13 mouse cellular contexts compared by ENCODE assay signal in genomic region chr6:34493327-34494095, GRCm38 (mm10). TPM values are rescaled to one million over a fixed set of nuclear protein-coding genes. Genes with fewer than 3 reads are reported as not detected.
DNase-seq lines count a peak whose midpoint lies in the region; ATAC-seq and TF ChIP-seq lines count a peak whose summit lies in the region.
"Had no signal": no experiment of that assay in that cellular context is flagged by ENCODE, and none has a peak within 500 bp of the region (broad histone marks: within the 10 kb centered on the region; RNA-seq: fewer than 3 reads in every experiment).

No protein-coding gene starts in this region.

- H3K4me1 ChIP-seq in embryonic facial prominence, embryonic 12.5 days = peaks cover 32% of the 10 kb centered on the region
- peaks cover 14% of the 10 kb centered on the region for H3K4me1 ChIP-seq in neural tube, embryonic 15.5 days

- peak; percentile 57 for DNase-seq in gastrocnemius, adult 2 months
- DNase-seq in gastrocnemius, postnatal 14 days = no peak
- DNase-seq in lung, postnatal 25 days (ENCODE audit: low spot score) = peak; percentile 20
- no peak for DNase-seq in lung, postnatal 10 days
- DNase-seq in c-Kit-positive CD71-positive TER-119-positive erythroid progenitor cells, embryonic 14.5 days (ENCODE audit: low spot score) = no peak
- no peak for DNase-seq in right cerebral cortex, postnatal 14 days
- DNase-seq: adrenal gland, postnatal 36 days; cerebellum, adult 9-11 months; heart, postnatal 10 days; kidney, adult 9 months had no signal

- no peak overlapping the region for H3K9ac ChIP-seq in embryonic facial prominence, embryonic 12.5 days
- no peak overlapping the region for H3K9ac ChIP-seq in neural tube, embryonic 15.5 days (replicated peaks)
- H3K9ac ChIP-seq: midbrain, embryonic 13.5 days had no signal

- no peaks in the 10 kb centered on the region for H3K27me3 ChIP-seq in embryonic facial prominence, embryonic 12.5 days
- no peaks in the 10 kb centered on the region for H3K27me3 ChIP-seq in neural tube, embryonic 15.5 days (replicated peaks)
- H3K27me3 ChIP-seq: midbrain, embryonic 13.5 days had no signal

- no peaks in the 10 kb centered on the region for H3K9me3 ChIP-seq in embryonic facial prominence, embryonic 12.5 days
- no peaks in the 10 kb centered on the region for H3K9me3 ChIP-seq in neural tube, embryonic 15.5 days (replicated peaks)
- H3K9me3 ChIP-seq: midbrain, embryonic 13.5 days had no signal

- TF ChIP-seq CTCF in gastrocnemius, adult 2 months (IDR thresholded peaks at IDR 0.05) = no peak

- H3K27ac ChIP-seq in gastrocnemius, adult 2 months = peak overlapping the region; percentile 89
- peak overlapping the region; percentile 46 for H3K27ac ChIP-seq in embryonic facial prominence, embryonic 12.5 days
- H3K27ac ChIP-seq in neural tube, embryonic 15.5 days (replicated peaks) = 0 out of 2 replicates have a peak overlapping the region, but pooled peaks have one; percentile 19
- H3K27ac ChIP-seq: midbrain, embryonic 13.5 days had no signal

- H3K36me3 ChIP-seq in embryonic facial prominence, embryonic 12.5 days = no peaks in the 10 kb centered on the region
- H3K36me3 ChIP-seq in neural tube, embryonic 15.5 days = peaks cover 3% of the 10 kb centered on the region

- H3K4me3 ChIP-seq in gastrocnemius, adult 2 months = no peak overlapping the region
- H3K4me3 ChIP-seq in embryonic facial prominence, embryonic 12.5 days = no peak overlapping the region
- no peak overlapping the region for H3K4me3 ChIP-seq in neural tube, embryonic 15.5 days (replicated peaks)
- H3K4me3 ChIP-seq: midbrain, embryonic 13.5 days had no signal

- WGBS in embryonic facial prominence, embryonic 12.5 days = 64% methylated on average over 21 of the region's 21 CpGs
- WGBS in neural tube, embryonic 15.5 days = 72% methylated on average over 21 of the region's 21 CpGs

- no peak for ATAC-seq in embryonic facial prominence, embryonic 12.5 days (ENCODE audit: insufficient number of reproducible peaks, insufficient read depth, low FRiP score, low TSS enrichment)
- no peak for ATAC-seq in neural tube, embryonic 15.5 days (ENCODE audit: low FRiP score)
- ATAC-seq: midbrain, embryonic 13.5 days had no signal

- H3K4me2 ChIP-seq in embryonic facial prominence, embryonic 12.5 days (replicated peaks) = no peak overlapping the region
- H3K4me2 ChIP-seq in neural tube, embryonic 15.5 days = no peak overlapping the region
- H3K4me2 ChIP-seq: midbrain, embryonic 13.5 days had no signal

- intact Hi-C loops in gastrocnemius, adult 2 months (cut with DNase I) = no loop called here
- intact Hi-C loops in gastrocnemius, postnatal 14 days (cut with DNase I; ENCODE audit: low total_unique reads) = no loop called here

RNA-seq across cellular contexts. Expression of gene Bpgm, which starts 17.5 kb away (rescaled TPM):
- total RNA-seq in gastrocnemius, adult 2 months (2021) = 10 to 100 TPM; 87.2 to 92.8 TPM
- total RNA-seq in gastrocnemius, postnatal 14 days (2021) = 10 to 100 TPM; 42.7 to 53.8 TPM
- 49.2 and 55.1 TPM in 2 replicates for polyA plus RNA-seq in embryonic facial prominence, embryonic 12.5 days (2016; fragmentation: Nextera tagmentation; extraction: Ambion mirVana)
- polyA plus RNA-seq in neural tube, embryonic 15.5 days (2015; fragmentation: Nextera tagmentation; extraction: Ambion mirVana) = 70.5 and 82.6 TPM in 2 replicates

Comparison
In these comparisons a context has a peak if more than half of its experiments do, and no peak if none do; other contexts are left out.
1. DNase-seq: peak in gastrocnemius, adult 2 months (single experiment) and lung, postnatal 25 days (single experiment); none in gastrocnemius, postnatal 14 days (single experiment), lung, postnatal 10 days (single experiment), c-Kit-positive CD71-positive TER-119-positive erythroid progenitor cells, embryonic 14.5 days (single experiment) and right cerebral cortex, postnatal 14 days (single experiment).
2. H3K27ac ChIP-seq: peak in every context shown above with its lines; median percentile 89 in gastrocnemius, adult 2 months; 46 in embryonic facial prominence, embryonic 12.5 days; 19 in neural tube, embryonic 15.5 days.